Mouse (Mus musculus) layer of hippocampus, postnatal 36 days (tissue): ENCODE results near the gene Ehd1. TPM values are rescaled to one million over a fixed set of nuclear protein-coding genes. Genes with fewer than 3 reads are reported as not detected.

Experiments used
- DNase-seq, 2 experiments: peaks; one replicate each; pipeline ENCODE4 v3.0.0; 2022
- total RNA-seq, 2 experiments: library from RNA; stranded (reverse); gene quantifications; 2 replicates each; pipeline ENCODE4 v1.2.3; 2021

Gene Ehd1
- total RNA-seq, 2 experiments from 2014 or later, result 72.8 to 82.2 TPM

- DNase-seq, result no peak
These were observed 15.1 kb upstream of the Ehd1 start for GRCm38 (mm10) chr19:6261379-6261778.

DNA sequence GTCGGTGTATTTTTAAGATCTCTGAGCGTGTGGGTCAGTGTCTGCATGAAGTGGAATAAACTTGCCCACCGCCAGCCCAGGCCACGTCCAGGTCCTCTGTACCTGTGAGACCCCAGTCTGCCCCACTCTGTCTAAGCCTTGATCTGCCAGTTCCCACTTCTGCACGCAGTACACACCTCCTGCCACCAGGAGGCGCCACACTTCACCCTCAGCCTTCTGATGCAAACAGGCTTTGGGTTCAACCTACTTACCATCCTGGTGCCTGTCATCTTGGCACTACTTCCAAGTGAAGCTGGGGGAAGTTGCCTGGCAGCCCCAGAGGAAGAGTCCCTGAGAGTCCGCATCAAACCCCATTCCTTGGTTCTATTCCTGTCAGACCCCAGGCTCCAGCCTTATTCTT, 14.3 kb upstream of the Ehd1 start:
- peak in 1 of 2 experiments; percentile 52 for DNase-seq

- DNase-seq, result no peak
These were observed 13.6 kb upstream of the Ehd1 start for GRCm38 (mm10) chr19:6262839-6263433.

GRCm38 (mm10) chr19:6264200-6264599, 12.3 kb upstream of the Ehd1 start:
- DNase-seq, result no peak

- DNase-seq, result no peak
These were observed 11.6 kb upstream of the Ehd1 start for GRCm38 (mm10) chr19:6264945-6265344.

- DNase-seq, result no peak
These were observed 10.8 kb upstream of the Ehd1 start for GRCm38 (mm10) chr19:6265727-6266182.

- DNase-seq, result no peak
These were observed 9.0 kb upstream of the Ehd1 start for GRCm38 (mm10) chr19:6267306-6268169.

DNA sequence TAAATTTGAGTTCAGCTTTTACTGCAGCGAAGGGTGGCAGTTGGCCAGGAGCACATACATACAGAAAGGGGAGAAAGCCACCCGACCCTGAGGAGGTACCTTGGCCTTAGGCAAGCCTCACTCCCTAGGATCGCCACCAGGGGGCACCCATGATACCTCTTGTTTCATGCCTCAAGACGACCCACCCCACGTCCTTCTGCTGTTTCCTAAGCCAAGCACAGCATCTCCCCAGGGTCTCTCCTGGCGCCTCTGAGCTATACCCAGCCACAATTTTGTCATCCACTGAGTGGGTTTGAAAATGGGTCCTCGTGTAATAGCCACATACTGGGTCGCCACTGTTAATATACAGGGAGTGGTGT, 8.4 kb upstream of the Ehd1 start:
- DNase-seq, result peak; percentile 75 to 81

DNA sequence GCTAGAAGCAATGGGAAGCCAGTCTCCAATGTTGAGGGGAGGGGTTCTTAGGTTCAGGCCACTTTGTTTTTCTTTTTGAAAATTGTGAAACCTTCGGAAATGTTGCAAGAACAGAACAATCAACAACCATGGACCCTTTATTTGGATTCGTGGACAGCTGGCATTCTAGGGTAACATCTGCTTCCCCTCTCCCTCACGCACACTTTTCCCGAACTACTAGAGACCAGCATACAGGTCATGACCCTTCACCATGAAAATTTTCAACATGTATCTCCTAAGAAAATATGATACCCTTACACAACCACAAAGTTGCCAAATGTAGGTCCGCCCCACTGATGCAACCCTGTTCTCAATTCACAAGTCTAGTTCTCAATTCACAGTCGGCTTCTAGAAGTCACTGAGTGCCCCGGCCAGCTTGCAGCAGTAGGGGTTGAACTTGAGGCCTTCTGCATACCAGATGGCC, 7.8 kb upstream of the Ehd1 start:
- no peak for DNase-seq

- no peak for DNase-seq
These were observed 6.6 kb upstream of the Ehd1 start for GRCm38 (mm10) chr19:6269798-6270475.

- DNase-seq, result no peak
These were observed 5.9 kb upstream of the Ehd1 start for GRCm38 (mm10) chr19:6270661-6271060.

DNA sequence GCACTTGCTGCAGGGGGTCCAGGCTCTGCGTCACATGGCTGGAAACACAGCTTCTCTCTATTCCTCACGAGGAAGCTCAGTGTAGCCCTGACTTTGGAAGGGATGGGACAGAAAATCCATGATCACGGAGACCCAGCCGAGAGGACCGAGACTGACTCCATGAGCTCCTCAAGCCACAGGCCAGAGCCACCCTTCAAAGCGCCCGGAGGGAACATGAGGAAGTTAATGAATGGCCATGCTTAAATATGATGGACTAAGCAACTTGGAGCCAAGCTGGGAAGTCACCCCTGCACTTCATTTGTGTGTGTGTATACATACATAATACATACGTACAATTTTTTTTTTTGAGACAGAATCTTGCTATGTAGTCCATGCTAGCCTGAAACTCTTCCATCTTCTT, 5.3 kb upstream of the Ehd1 start:
- DNase-seq, result no peak

DNA sequence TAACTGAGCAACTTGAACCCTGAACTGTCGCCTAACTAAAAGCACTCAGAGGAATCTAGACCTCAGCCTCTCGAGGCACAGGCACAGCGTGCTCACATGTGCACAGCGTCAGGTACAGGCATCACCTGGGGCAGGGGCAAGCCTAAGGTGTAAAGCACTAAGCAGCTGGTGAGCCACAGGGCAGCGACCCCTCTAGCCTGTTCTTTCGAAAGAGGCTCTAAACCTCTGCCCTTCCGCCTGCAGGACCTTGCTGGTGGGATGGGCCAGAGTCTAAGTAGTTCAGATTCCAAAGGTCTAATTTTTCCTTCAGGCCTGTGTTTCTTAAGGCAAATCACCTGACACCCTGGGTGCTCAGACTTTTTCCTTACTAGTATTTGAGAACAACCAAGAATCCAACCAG, 4.5 kb upstream of the Ehd1 start:
- no peak for DNase-seq

GRCm38 (mm10) chr19:6272738-6273137, 3.8 kb upstream of the Ehd1 start:
- no peak for DNase-seq

- DNase-seq, result no peak
These were observed 2.9 kb upstream of the Ehd1 start for GRCm38 (mm10) chr19:6273592-6273991.

DNA sequence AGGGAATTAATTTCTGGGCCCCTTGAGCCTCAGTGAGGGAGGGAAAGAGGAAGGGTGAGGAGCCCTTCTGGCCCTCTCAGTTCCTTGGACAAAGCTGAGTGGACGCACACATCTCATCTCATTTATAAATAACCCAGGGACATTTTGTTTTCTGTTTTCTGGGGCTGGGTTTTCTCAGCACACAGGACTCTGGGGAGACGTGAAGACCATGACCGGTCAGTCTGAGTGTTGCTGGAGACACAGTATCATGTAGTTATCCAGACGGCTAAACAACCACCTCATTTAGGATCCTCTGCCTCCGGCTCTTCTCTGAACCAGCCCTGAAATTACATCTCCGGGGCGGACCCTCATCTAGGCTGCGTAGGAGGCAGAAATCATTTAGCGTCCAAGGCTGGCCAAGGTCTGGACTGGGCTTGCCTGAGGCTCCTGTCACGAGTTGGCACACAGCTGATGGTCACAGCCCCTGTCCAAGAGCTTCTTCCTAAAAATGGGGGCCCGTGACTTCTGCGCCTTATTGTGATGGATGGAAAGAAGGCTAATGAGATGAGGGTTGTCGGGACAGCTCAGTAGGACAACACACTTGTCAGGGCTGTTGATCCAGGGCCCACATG, 2.4 kb upstream of the Ehd1 start:
- DNase-seq, result no peak

- DNase-seq, result no peak
These were observed 660 bp upstream of the Ehd1 start for GRCm38 (mm10) chr19:6275740-6276389.

- no peak for DNase-seq
These were observed 1.3 kb downstream of the Ehd1 start for GRCm38 (mm10) chr19:6277661-6278438.

DNA sequence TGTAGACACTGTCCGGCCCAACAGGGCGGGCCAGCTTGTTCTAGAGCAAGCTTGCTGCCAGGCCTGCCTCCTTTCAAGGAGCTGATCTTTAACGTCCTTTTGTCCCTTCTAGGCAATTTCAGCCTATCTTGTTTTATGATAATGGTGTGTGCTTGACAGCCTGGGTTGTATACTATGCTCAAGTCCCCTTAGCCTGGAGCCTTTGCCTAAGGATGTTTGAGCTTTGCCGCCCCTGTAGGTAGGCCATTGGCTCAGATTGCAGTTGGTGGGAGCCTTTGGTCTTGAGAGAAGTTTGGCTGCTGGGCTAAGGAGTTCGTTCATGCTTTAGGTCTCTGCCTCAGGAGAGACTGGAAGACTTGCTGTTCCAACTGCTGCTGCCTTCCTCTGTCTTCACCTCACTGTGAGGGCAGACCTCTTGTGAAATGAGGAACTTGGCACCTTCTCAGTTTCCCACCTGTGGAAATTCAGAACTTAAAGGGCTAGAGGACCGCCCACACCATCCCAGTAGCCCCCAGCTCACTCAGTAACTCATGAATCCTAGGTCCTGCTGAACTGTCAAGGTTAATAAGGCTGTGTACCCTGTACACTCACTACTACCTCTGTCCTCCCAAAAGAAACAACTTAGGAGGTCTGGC, 2.0 kb downstream of the Ehd1 start:
- DNase-seq, result no peak

- DNase-seq, result no peak
These were observed 3.1 kb downstream of the Ehd1 start for GRCm38 (mm10) chr19:6279481-6280144.

DNA sequence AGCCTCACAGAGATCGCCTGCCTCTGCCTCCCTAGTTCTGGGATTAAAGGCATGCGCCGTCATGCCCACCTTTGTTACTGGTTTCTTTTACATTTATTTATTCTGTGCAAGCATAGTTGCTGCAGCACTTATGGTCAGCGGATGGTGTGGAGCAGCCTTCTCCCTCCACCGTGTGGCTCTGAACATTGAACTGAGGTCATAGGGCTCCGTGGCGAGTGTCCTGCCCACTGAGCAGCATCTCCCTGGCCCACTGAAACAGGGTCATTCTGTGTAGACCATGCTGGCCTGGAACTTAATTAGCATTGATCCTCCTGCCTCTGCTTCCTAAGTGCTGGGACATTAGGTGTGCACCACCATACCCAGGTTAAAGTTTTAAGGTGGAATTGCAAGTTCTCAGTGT, 4.0 kb downstream of the Ehd1 start:
- no peak for DNase-seq
